Mouse (Mus musculus): ENCODE data around the gene Abcc4.
"Not testable (repeated sequence)": the region's sequence is repeated elsewhere in the genome, so short reads cannot be mapped to it uniquely, and the experiment has no call there.

Abcc4 gene

DNA sequence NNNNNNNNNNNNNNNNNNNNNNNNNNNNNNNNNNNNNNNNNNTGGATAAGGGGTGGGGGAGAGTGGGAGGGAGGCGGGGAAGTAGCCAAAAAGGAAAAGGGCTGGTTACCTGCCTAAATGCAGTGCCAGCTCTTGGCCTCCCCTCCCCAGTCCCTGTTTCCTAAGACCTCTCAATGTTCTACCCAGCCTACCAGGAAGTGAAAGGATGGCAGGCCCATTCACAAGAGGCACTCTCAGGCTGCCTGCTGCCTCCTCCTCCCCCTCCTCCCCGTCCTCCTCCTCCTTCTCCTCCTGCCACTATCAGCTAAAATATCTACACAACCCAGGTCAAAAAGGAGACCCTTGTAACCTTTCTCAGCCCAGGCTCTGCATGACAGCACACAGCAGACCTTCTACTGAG, 51.1 kb downstream of the Abcc4 start:
- no peak for TF ChIP-seq NANOG (IDR thresholded peaks at IDR 0.05; ENCODE audit: borderline replicate concordance, low read length)
- TF ChIP-seq POU5F1 (IDR thresholded peaks at IDR 0.05; ENCODE audit: borderline replicate concordance, low read length), result no peak
- no peak for TF ChIP-seq CTCF (conservative IDR thresholded peaks at IDR 0.05; ENCODE audit: low read length)
- Histone ChIP-seq H3K36me3 (ENCODE audit: insufficient read depth, low read length) (peaks cover 76% of the 10 kb centered on the region), H3K4me3 (replicated peaks; ENCODE audit: low read length) (no peak overlapping the region), H3K27me3 (ENCODE audit: insufficient read depth, low read length) (no peaks in the 10 kb centered on the region), H3K9me3 (ENCODE audit: low read length) (peaks cover 6% of the 10 kb centered on the region; the same call in 1 of the 2 replicates), H3K4me1 (replicated peaks; ENCODE audit: low read depth, low read length) (peaks cover 48% of the 10 kb centered on the region)

- Histone ChIP-seq H3K4me1 (replicated peaks; ENCODE audit: low read depth, low read length) (peaks cover 24% of the 10 kb centered on the region), H3K27me3 (ENCODE audit: insufficient read depth, low read length) (no peaks in the 10 kb centered on the region), H3K9me3 (ENCODE audit: low read length) (peaks cover 20% of the 10 kb centered on the region), H3K36me3 (ENCODE audit: insufficient read depth, low read length) (peaks cover 60% of the 10 kb centered on the region), H3K4me3 (replicated peaks; ENCODE audit: low read length) (no peak overlapping the region)
- TF ChIP-seq CTCF (conservative IDR thresholded peaks at IDR 0.05; ENCODE audit: low read length) (no peak), NANOG (IDR thresholded peaks at IDR 0.05; ENCODE audit: borderline replicate concordance, low read length) (no peak), POU5F1 (IDR thresholded peaks at IDR 0.05; ENCODE audit: borderline replicate concordance, low read length) (no peak)
Measured at GRCm38 (mm10) chr14:118651704-118652439, 54.1 kb downstream of the Abcc4 start.

GRCm38 (mm10) chr14:118649895-118650256, 56.1 kb downstream of the Abcc4 start:
- H3K9me3 ChIP-seq (ENCODE audit: low read length), result peaks cover 22% of the 10 kb centered on the region
- H3K27me3 ChIP-seq (ENCODE audit: insufficient read depth, low read length), result no peaks in the 10 kb centered on the region
- TF ChIP-seq POU5F1 (IDR thresholded peaks at IDR 0.05; ENCODE audit: borderline replicate concordance, low read length), result no peak
- TF ChIP-seq NANOG (IDR thresholded peaks at IDR 0.05; ENCODE audit: borderline replicate concordance, low read length), result no peak
- TF ChIP-seq CTCF (conservative IDR thresholded peaks at IDR 0.05; ENCODE audit: low read length), result no peak
- H3K4me3 ChIP-seq (replicated peaks; ENCODE audit: low read length), result no peak overlapping the region
- H3K36me3 ChIP-seq (ENCODE audit: insufficient read depth, low read length), result peaks cover 51% of the 10 kb centered on the region
- peaks cover 9% of the 10 kb centered on the region for H3K4me1 ChIP-seq (replicated peaks; ENCODE audit: low read depth, low read length)

GRCm38 (mm10) chr14:118649199-118649894, 56.7 kb downstream of the Abcc4 start:
- Histone ChIP-seq H3K27me3 (ENCODE audit: insufficient read depth, low read length) (no peaks in the 10 kb centered on the region), H3K36me3 (ENCODE audit: insufficient read depth, low read length) (peaks cover 50% of the 10 kb centered on the region), H3K4me3 (replicated peaks; ENCODE audit: low read length) (no peak overlapping the region), H3K4me1 (replicated peaks; ENCODE audit: low read depth, low read length) (peaks cover 6% of the 10 kb centered on the region), H3K9me3 (ENCODE audit: low read length) (peaks cover 22% of the 10 kb centered on the region)
- TF ChIP-seq POU5F1 (IDR thresholded peaks at IDR 0.05; ENCODE audit: borderline replicate concordance, low read length) (no peak), NANOG (IDR thresholded peaks at IDR 0.05; ENCODE audit: borderline replicate concordance, low read length) (no peak), CTCF (conservative IDR thresholded peaks at IDR 0.05; ENCODE audit: low read length) (no peak)

- peaks cover 43% of the 10 kb centered on the region for H3K36me3 ChIP-seq (ENCODE audit: insufficient read depth, low read length)
- not testable (repeated sequence) for H3K4me3 ChIP-seq (replicated peaks; ENCODE audit: low read length); H3K9me3 ChIP-seq (ENCODE audit: low read length); H3K27me3 ChIP-seq (ENCODE audit: insufficient read depth, low read length)
- H3K4me1 ChIP-seq (replicated peaks; ENCODE audit: low read depth, low read length), result peaks cover 26% of the 10 kb centered on the region
Measured at GRCm38 (mm10) chr14:118642940-118643591, 63.0 kb downstream of the Abcc4 start.

GRCm38 (mm10) chr14:118642140-118642539, 63.9 kb downstream of the Abcc4 start:
- no peak overlapping the region for H3K4me3 ChIP-seq (replicated peaks; ENCODE audit: low read length)
- H3K4me1 ChIP-seq (replicated peaks; ENCODE audit: low read depth, low read length), result peaks cover 34% of the 10 kb centered on the region
- H3K27me3 ChIP-seq (ENCODE audit: insufficient read depth, low read length), result no peaks in the 10 kb centered on the region
- TF ChIP-seq POU5F1 (IDR thresholded peaks at IDR 0.05; ENCODE audit: borderline replicate concordance, low read length), result no peak
- TF ChIP-seq CTCF (conservative IDR thresholded peaks at IDR 0.05; ENCODE audit: low read length), result no peak
- TF ChIP-seq NANOG (IDR thresholded peaks at IDR 0.05; ENCODE audit: borderline replicate concordance, low read length), result no peak
- H3K36me3 ChIP-seq (ENCODE audit: insufficient read depth, low read length), result peaks cover 53% of the 10 kb centered on the region
- peaks cover 2% of the 10 kb centered on the region; the same call in 1 of the 2 replicates for H3K9me3 ChIP-seq (ENCODE audit: low read length)

DNA sequence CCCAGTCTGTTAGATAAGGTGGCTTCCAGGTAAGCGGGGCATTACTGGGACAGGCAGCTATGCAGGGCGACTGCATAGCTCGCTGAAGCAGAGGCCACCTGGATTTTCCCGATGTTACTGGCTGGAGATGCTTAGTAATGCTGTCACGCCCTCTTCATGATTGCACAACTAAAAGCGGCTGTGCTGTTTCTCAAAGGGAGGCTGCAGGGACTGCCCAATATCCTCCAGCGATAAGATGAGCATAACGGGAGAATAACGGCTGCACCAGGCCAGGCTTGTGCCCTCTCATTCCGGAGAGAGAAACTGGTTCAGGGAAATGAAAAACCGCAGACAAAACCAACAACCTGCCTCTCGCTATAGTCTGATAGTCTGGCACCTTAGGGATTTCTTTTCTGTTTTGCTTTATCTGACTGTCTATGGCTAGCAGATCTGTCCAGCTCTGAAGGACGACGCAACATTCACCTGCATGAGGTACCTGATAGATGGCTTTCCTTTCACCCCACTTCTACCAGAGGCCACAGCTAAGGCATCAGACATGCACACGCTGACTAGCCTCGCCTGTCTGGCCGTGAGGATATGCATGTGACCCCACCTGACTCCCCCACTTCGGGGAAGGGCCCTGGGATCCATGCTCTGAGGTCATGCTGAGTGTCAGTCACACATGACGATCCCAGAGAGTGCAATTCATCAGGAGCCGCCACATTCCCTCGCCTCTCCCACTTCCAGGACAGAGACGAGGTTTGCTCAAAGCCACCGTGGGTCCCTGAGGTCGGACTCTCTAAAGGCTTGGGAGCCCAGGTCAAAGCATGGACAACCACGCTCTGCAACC, 67.4 kb downstream of the Abcc4 start:
- TF ChIP-seq CTCF (conservative IDR thresholded peaks at IDR 0.05; ENCODE audit: low read length) (no peak), NANOG (IDR thresholded peaks at IDR 0.05; ENCODE audit: borderline replicate concordance, low read length) (no peak), POU5F1 (IDR thresholded peaks at IDR 0.05; ENCODE audit: borderline replicate concordance, low read length) (no peak)
- no peaks in the 10 kb centered on the region for H3K27me3 ChIP-seq (ENCODE audit: insufficient read depth, low read length)
- no peaks in the 10 kb centered on the region for H3K9me3 ChIP-seq (ENCODE audit: low read length)
- peaks cover 41% of the 10 kb centered on the region for H3K4me1 ChIP-seq (replicated peaks; ENCODE audit: low read depth, low read length)
- no peak overlapping the region for H3K4me3 ChIP-seq (replicated peaks; ENCODE audit: low read length)
- H3K36me3 ChIP-seq (ENCODE audit: insufficient read depth, low read length), result peaks cover 74% of the 10 kb centered on the region

All from E14TG2a.4 (cell line).